Mouse (Mus musculus) hindbrain, embryonic 14.5 days (tissue): ENCODE data around the gene Cdh3. TPM values are rescaled to one million over a fixed set of nuclear protein-coding genes. Genes with fewer than 3 reads are reported as not detected.

ENCODE experiments used
- ATAC-seq: fragments of 200-750 bp; cut with Nextera tagmentation; 2 replicates; pipeline ENCODE4 v1.8.0; 2017; ENCODE audit warnings: moderate number of reproducible peaks, mild to moderate bottlenecking, moderate TSS enrichment, moderate library complexity; ENCODE audit not compliant: low FRiP score
- DNase-seq: peaks from one replicate; pipeline ENCODE4 v3.0.0-alpha.2; 2015; ENCODE audit warnings: low spot score
- H3K27ac ChIP-seq: fragments of 300-500 bp; sonication (generic); 2 replicates; pipeline ENCODE4 v1.5.1; 2014; ENCODE audit warnings: mild to moderate bottlenecking, moderate library complexity
- H3K27me3 ChIP-seq: fragments of 300-500 bp; sonication (generic); 2 replicates; pipeline ENCODE4 v1.6.1; 2014; ENCODE audit warnings: mild to moderate bottlenecking, low read length, mixed read lengths; ENCODE audit not compliant: control insufficient read depth, insufficient read depth
- H3K36me3 ChIP-seq: fragments of 300-500 bp; sonication (generic); replicated peaks from 2 replicates; pipeline ENCODE4 v1.6.1; 2014; ENCODE audit not compliant: control insufficient read depth, insufficient read depth
- H3K4me1 ChIP-seq: fragments of 300-500 bp; sonication (generic); replicated peaks from 2 replicates; pipeline ENCODE4 v1.6.1; 2014; ENCODE audit warnings: antibody characterized with exemption, low read length, mixed read lengths; ENCODE audit not compliant: control insufficient read depth, insufficient read depth
- H3K4me2 ChIP-seq: fragments of 300-500 bp; sonication (generic); replicated peaks from 2 replicates; pipeline ENCODE4 v1.6.1; 2014; ENCODE audit warnings: mild to moderate bottlenecking, moderate library complexity
- H3K4me3 ChIP-seq: fragments of 300-500 bp; sonication (generic); replicated peaks from 2 replicates; pipeline ENCODE4 v1.5.1; 2014; ENCODE audit warnings: mild to moderate bottlenecking, low read length
- H3K9ac ChIP-seq: fragments of 300-500 bp; sonication (generic); 2 replicates; pipeline ENCODE4 v1.6.1; 2014
- H3K9me3 ChIP-seq: fragments of 300-500 bp; sonication (generic); 2 replicates; pipeline ENCODE4 v1.6.1; 2016; ENCODE audit warnings: low read length; ENCODE audit not compliant: control insufficient read depth
- WGBS: fragments of 180-500 bp; shearing (Covaris S2); extraction: QIAGEN DNeasy Blood & Tissue Kit; methylation state at CpG from one replicate; pipeline ENCODE4 v1.1.7; 2014; 5-methylcytosine and 5-hydroxymethylcytosine counted together
- polyA plus RNA-seq: library from polyadenylated mRNA; unstranded; fragments of >200 nt; fragmentation: Nextera tagmentation; extraction: Ambion mirVana; gene quantifications from 2 replicates; pipeline ENCODE4 v1.2.1, GENCODE M21; 2014

The Cdh3 gene
- 3.8 and 4.1 TPM in 2 replicates for polyA plus RNA-seq

- Histone ChIP-seq H3K4me2 (peak within 1 kb of the TSS; percentile 59), H3K4me3 (peak within 1 kb of the TSS; percentile 34), H3K36me3 (no peaks in the 10 kb centered on the region), H3K27ac (no peak within 1 kb of the TSS), H3K4me1 (peaks cover 27% of the 10 kb centered on the region), H3K9me3 (no peaks in the 10 kb centered on the region), H3K27me3 (peaks cover 73% of the 10 kb centered on the region), H3K9ac (peak within 1 kb of the TSS; percentile 34)
- under 1% methylated on average over 34 of the region's 34 CpGs for WGBS
- ATAC-seq: no peak
- DNase-seq: no peak
These were observed at the start of gene Cdh3 for GRCm38 (mm10) chr8:106510365-106510975. TSS of gene Cdh3 (plus strand) at chr8:106510891.

GRCm38 (mm10) chr8:106462131-106462530, 48.6 kb upstream of the Cdh3 start:
- no peaks in the 10 kb centered on the region for H3K4me1 ChIP-seq
- 87% methylated on average over 5 of the region's 5 CpGs for WGBS
- no peak overlapping the region for H3K9ac ChIP-seq
- H3K27me3 ChIP-seq: no peaks in the 10 kb centered on the region
- DNase-seq (no peak), ATAC-seq (no peak)
- no peak overlapping the region for H3K27ac ChIP-seq
- H3K36me3 ChIP-seq: no peaks in the 10 kb centered on the region
- H3K4me2 ChIP-seq: no peak overlapping the region
- no peaks in the 10 kb centered on the region for H3K9me3 ChIP-seq
- no peak overlapping the region for H3K4me3 ChIP-seq

DNA sequence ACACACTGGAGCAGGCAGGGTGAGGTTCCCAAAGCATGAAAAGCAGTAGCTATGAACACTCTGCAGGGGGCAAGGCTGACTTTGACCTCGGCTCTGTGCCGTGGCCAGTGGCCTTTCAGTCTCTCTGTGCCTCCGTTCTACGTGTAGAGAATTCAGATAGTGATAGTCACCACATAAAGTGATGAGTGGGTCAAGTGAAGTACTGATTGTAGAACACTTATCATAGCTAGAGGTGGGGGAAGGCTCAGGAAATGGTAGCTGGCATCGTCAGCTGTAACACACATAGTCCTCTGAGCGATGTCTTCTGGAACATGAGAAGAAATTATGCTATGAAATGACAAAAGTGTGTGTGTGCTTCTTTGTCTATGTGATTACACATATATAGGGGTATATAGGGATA, 46.9 kb upstream of the Cdh3 start:
- Histone ChIP-seq H3K4me1 (no peaks in the 10 kb centered on the region), H3K27ac (no peak overlapping the region), H3K4me2 (no peak overlapping the region), H3K27me3 (no peaks in the 10 kb centered on the region), H3K4me3 (no peak overlapping the region), H3K9ac (no peak overlapping the region), H3K9me3 (no peaks in the 10 kb centered on the region), H3K36me3 (no peaks in the 10 kb centered on the region)
- ATAC-seq (no peak), DNase-seq (no peak)
- 77% methylated on average over 6 of the region's 6 CpGs for WGBS

DNA sequence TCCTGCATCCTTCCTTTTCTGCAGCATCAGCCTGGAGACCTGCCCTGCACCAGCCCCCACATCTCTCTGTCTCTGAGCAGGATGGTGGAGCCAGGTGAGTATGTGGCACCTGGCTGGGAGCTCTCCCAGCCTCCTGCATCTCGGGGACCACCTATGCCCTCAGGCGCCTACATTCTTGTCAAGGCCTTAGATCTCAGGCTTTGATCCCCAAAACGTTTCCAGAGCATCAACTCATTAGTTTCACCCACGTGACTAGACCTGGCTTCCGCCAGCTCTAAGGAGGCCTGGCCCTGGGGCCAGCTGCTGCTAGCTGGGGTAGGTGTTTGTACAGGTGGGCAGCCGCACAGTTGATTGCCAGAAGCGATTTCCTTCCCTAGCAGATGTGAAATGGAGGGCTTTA, 41.2 kb upstream of the Cdh3 start:
- no peaks in the 10 kb centered on the region for H3K36me3 ChIP-seq
- no peak overlapping the region for H3K4me3 ChIP-seq
- 59% methylated on average over 7 of the region's 7 CpGs for WGBS
- H3K27me3 ChIP-seq: no peaks in the 10 kb centered on the region
- H3K27ac ChIP-seq: no peak overlapping the region
- DNase-seq (no peak), ATAC-seq (no peak)
- no peaks in the 10 kb centered on the region for H3K9me3 ChIP-seq
- no peak overlapping the region for H3K4me2 ChIP-seq
- H3K4me1 ChIP-seq: no peaks in the 10 kb centered on the region
- no peak overlapping the region for H3K9ac ChIP-seq

- H3K4me1 ChIP-seq: no peaks in the 10 kb centered on the region
- H3K4me2 ChIP-seq: no peak overlapping the region
- no peak for ATAC-seq
- no peak for DNase-seq
- no peak overlapping the region for H3K9ac ChIP-seq
- no peaks in the 10 kb centered on the region for H3K36me3 ChIP-seq
- WGBS: 90% methylated on average over 5 of the region's 5 CpGs
- H3K9me3 ChIP-seq: no peaks in the 10 kb centered on the region; the same call in 1 of the 2 replicates
- no peaks in the 10 kb centered on the region for H3K27me3 ChIP-seq
- H3K4me3 ChIP-seq: no peak overlapping the region
- no peak overlapping the region for H3K27ac ChIP-seq
These were observed 36.7 kb upstream of the Cdh3 start for GRCm38 (mm10) chr8:106474001-106474400.

- Histone ChIP-seq H3K4me1 (no peaks in the 10 kb centered on the region), H3K36me3 (no peaks in the 10 kb centered on the region), H3K4me2 (no peak within 1 kb of the TSS), H3K9ac (no peak within 1 kb of the TSS), H3K9me3 (no peaks in the 10 kb centered on the region), H3K27ac (no peak within 1 kb of the TSS), H3K4me3 (no peak within 1 kb of the TSS), H3K27me3 (no peaks in the 10 kb centered on the region)
- WGBS: 78% methylated on average over 8 of the region's 8 CpGs
- ATAC-seq (no peak), DNase-seq (no peak)
These were observed 10.5 kb upstream of the Cdh3 start, which contains the start of gene 6030452D12Rik for GRCm38 (mm10) chr8:106500018-106500685. TSS of gene 6030452D12Rik (plus strand) at chr8:106500522.

DNA sequence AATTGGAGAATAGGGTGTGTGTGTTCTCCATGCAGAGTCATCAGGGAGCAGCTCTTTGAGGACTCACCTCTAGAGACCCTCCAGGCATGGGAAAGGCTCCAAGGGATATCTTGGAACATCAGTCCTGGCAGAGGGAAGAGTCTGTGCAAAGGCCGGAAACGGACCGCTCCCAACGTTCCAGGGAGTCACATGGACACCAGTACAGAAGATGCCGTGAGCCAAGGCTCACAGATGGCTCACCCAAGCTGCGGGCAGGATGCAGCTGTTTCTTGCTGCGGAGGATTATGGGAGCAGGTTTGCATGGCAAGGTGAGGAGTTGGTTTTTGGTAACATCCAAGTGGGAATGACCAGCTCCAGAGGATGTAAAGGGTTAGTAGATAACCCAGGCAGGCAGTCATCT, 6.5 kb upstream of the Cdh3 start:
- ATAC-seq: no peak
- 86% methylated on average over 7 of the region's 7 CpGs for WGBS
- Histone ChIP-seq H3K4me3 (no peak overlapping the region), H3K9ac (no peak overlapping the region), H3K27ac (no peak overlapping the region), H3K4me1 (peaks cover 6% of the 10 kb centered on the region; the same call in 1 of the 2 replicates), H3K4me2 (no peak overlapping the region), H3K27me3 (peaks cover 31% of the 10 kb centered on the region), H3K9me3 (no peaks in the 10 kb centered on the region), H3K36me3 (no peaks in the 10 kb centered on the region)
- DNase-seq: no peak

DNA sequence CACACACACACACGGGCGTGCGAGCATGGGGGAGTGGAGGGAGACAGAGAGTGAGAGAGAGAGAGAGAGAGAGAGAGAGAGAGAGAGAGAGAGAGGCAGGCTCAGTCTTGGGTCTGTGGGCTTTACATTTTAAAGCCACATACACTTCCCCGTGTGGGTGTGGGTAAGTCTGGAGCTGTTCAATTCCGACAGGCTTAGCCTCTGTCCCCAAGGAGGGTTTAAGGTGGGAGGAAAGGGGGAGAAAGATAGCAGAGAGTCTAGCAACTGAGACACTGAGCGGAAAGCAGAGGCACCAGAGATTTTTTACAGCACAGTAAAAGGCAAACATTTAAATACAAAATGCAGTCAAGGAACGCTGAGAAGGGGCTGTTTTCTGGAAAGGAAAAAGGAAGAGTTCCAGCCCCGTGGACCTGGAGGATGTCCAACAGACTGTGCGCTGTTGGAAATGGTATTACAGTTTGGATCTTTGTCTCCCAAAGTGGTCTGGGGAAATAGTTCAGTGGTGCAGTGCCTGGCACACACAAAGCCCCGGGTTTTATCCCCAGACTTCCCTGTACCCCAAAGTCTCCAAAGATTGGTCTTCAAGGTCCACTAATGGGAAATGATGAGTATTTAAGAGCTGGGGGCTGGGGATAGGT, 5.2 kb upstream of the Cdh3 start:
- Histone ChIP-seq H3K9ac (no peak overlapping the region), H3K27ac (no peak overlapping the region), H3K4me2 (no peak overlapping the region), H3K36me3 (no peaks in the 10 kb centered on the region), H3K27me3 (peaks cover 43% of the 10 kb centered on the region), H3K4me3 (no peak overlapping the region), H3K4me1 (peaks cover 11% of the 10 kb centered on the region), H3K9me3 (no peaks in the 10 kb centered on the region)
- no peak for DNase-seq
- 61% methylated on average over 10 of the region's 10 CpGs for WGBS
- no peak for ATAC-seq

- H3K9me3 ChIP-seq: no peaks in the 10 kb centered on the region
- ATAC-seq: no peak
These were observed 4.6 kb upstream of the Cdh3 start for GRCm38 (mm10) chr8:106506106-106506505.

More at GRCm38 (mm10) chr8:106506106-106506505, 4.6 kb upstream of the Cdh3 start:
- Histone ChIP-seq H3K27me3 (peaks cover 50% of the 10 kb centered on the region), H3K27ac (no peak overlapping the region), H3K36me3 (no peaks in the 10 kb centered on the region), H3K4me3 (no peak overlapping the region), H3K9ac (no peak overlapping the region), H3K4me1 (peaks cover 18% of the 10 kb centered on the region), H3K4me2 (no peak overlapping the region)
- no peak for DNase-seq
- 92% methylated on average over 1 of the region's 1 CpGs for WGBS
